9 mouse cellular contexts compared by ENCODE assay signal in the genomic region with DNA sequence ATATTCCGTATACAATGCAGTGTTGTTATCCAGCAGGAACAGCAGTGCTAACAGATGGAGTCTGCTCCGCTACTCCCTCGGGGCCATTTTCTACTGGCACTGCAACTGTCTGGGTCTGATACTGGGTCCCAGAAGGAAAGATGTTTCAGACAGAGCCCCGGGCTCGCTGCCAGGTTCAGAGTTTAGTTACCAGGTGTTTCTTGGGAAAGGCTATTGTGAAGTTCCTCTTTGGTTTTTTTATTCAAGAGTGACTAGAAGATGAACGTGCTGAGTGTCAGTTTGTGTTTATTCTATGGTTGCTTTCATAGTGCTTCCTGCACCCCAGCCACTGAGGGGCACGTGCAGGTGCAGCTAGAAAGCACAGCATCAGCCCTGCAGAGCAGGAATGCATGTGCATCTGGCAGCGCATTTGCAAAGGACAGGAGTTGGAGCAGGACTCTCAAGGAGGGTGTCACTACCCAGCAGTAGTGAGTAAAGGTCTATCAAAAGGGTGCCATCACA. TPM values are rescaled to one million over a fixed set of nuclear protein-coding genes. Genes with fewer than 3 reads are reported as not detected.
A peak's percentile ranks its signal among the peaks of the same experiment; 100 is the strongest.
DNase-seq lines count a peak whose midpoint lies in the region; ATAC-seq lines count a peak whose summit lies in the region.
"Had no signal": no experiment of that assay in that cellular context is flagged by ENCODE, and none has a peak within 500 bp of the region (broad histone marks: within the 10 kb centered on the region; RNA-seq: fewer than 3 reads in every experiment).

No protein-coding gene starts in this region.

- no peak overlapping the region for H3K9ac ChIP-seq in midbrain, embryonic 13.5 days (replicated peaks)
- H3K9ac ChIP-seq in midbrain, embryonic 11.5 days (ENCODE audit: low read length) = no peak overlapping the region

- H3K9me3 ChIP-seq in midbrain, embryonic 13.5 days = no peaks in the 10 kb centered on the region
- H3K9me3 ChIP-seq in midbrain, embryonic 11.5 days (ENCODE audit: control insufficient read depth, low read length) = no peaks in the 10 kb centered on the region

- H3K4me2 ChIP-seq in midbrain, embryonic 13.5 days (replicated peaks) = no peak overlapping the region
- H3K4me2 ChIP-seq in midbrain, embryonic 11.5 days = no peak overlapping the region

- WGBS in midbrain, embryonic 13.5 days = 71% methylated on average over 8 of the region's 8 CpGs
- WGBS in midbrain, embryonic 11.5 days = 79% methylated on average over 8 of the region's 8 CpGs

- H3K4me3 ChIP-seq in midbrain, embryonic 13.5 days (replicated peaks) = no peak overlapping the region
- no peak overlapping the region for H3K4me3 ChIP-seq in midbrain, embryonic 11.5 days (ENCODE audit: low read depth, low read length)

- no peaks in the 10 kb centered on the region for H3K27me3 ChIP-seq in midbrain, embryonic 13.5 days
- H3K27me3 ChIP-seq in midbrain, embryonic 11.5 days (ENCODE audit: control insufficient read depth, insufficient read depth, low read length) = no peaks in the 10 kb centered on the region; the same call in 1 of the 2 replicates

- no peaks in the 10 kb centered on the region for H3K36me3 ChIP-seq in midbrain, embryonic 13.5 days
- no peaks in the 10 kb centered on the region for H3K36me3 ChIP-seq in midbrain, embryonic 11.5 days (ENCODE audit: control insufficient read depth, insufficient read depth, low read length)

- DNase-seq in cerebellum, postnatal 10 days = peak; percentile 71 to 84
- DNase-seq in cerebellum, adult 8-10 months = no peak
- no peak for DNase-seq in midbrain, embryonic 11.5 days (ENCODE audit: low spot score, missing footprints)
- peak; percentile 45 to 53 for DNase-seq in heart, postnatal 14 days
- peak; percentile 81 for DNase-seq in thymus, postnatal 14 days
- no peak for DNase-seq in kidney, adult 9 months
- no peak for DNase-seq in Muller cell, postnatal 12 days (ENCODE audit: inconsistent ontology term)
- DNase-seq: lung, adult 18-20 months had no signal

- intact Hi-C loops in heart, postnatal 14 days (cut with DNase I) = no loop called here

- no peak overlapping the region for H3K27ac ChIP-seq in midbrain, embryonic 13.5 days
- no peak overlapping the region for H3K27ac ChIP-seq in midbrain, embryonic 11.5 days (ENCODE audit: low read depth, low read length)

- no peaks in the 10 kb centered on the region for H3K4me1 ChIP-seq in midbrain, embryonic 13.5 days (replicated peaks)
- H3K4me1 ChIP-seq in midbrain, embryonic 11.5 days (ENCODE audit: control insufficient read depth, insufficient read depth, low read length) = no peaks in the 10 kb centered on the region

- peak; percentile 72 for ATAC-seq in midbrain, embryonic 13.5 days
- no peak for ATAC-seq in midbrain, embryonic 11.5 days (ENCODE audit: low FRiP score)

RNA-seq across cellular contexts. Expression of a gene that starts 47.5 kb away (rescaled TPM):
- polyA plus RNA-seq in midbrain, embryonic 13.5 days (2015; fragmentation: Nextera tagmentation; extraction: Ambion mirVana) = 10.0 and 10.4 TPM in 2 replicates
- 8.0 and 8.4 TPM in 2 replicates for polyA plus RNA-seq in midbrain, embryonic 11.5 days (2014; fragmentation: Nextera tagmentation; extraction: Ambion mirVana)
- total RNA-seq in heart, postnatal 14 days (2021) = 1 to 10 TPM; 6.2 to 6.9 TPM

RNA-seq across cellular contexts. Expression of a gene that starts 47.6 kb away (rescaled TPM):
- 16.5 and 17.6 TPM in 2 replicates for polyA plus RNA-seq in midbrain, embryonic 13.5 days (2015; fragmentation: Nextera tagmentation; extraction: Ambion mirVana)
- 18.3 and 23.2 TPM in 2 replicates for polyA plus RNA-seq in midbrain, embryonic 11.5 days (2014; fragmentation: Nextera tagmentation; extraction: Ambion mirVana)
- 10 to 100 TPM; 42.6 to 47.3 TPM for total RNA-seq in heart, postnatal 14 days (2021)

Comparison
In these comparisons a context has a peak if more than half of its experiments do, and no peak if none do; other contexts are left out.
1. DNase-seq: peak in cerebellum, postnatal 10 days (2 of 2), heart, postnatal 14 days (2 of 2) and thymus, postnatal 14 days (single experiment); none in cerebellum, adult 8-10 months (single experiment), midbrain, embryonic 11.5 days (single experiment), kidney, adult 9 months (single experiment) and Muller cell, postnatal 12 days (single experiment).